Mouse (Mus musculus) left cerebral cortex, postnatal 10 days (tissue): ENCODE measurements around the gene Wdr35. TPM values are rescaled to one million over a fixed set of nuclear protein-coding genes. Genes with fewer than 3 reads are reported as not detected.
A peak's percentile ranks its signal among the peaks of the same experiment; 100 is the strongest.

Source experiments
- DNase-seq, 2 experiments: peaks; one replicate each; pipeline ENCODE4 v3.0.0; 2021 to 2022; ENCODE audit warnings: low spot score in 2 of 2, mixed read lengths in 1 of 2; ENCODE audit errors: extremely low spot score in 1 of 2
- intact Hi-C: fragments of 180-260 bp; cut with DNase I; formaldehyde crosslinking; loops from one replicate; pipeline ENCODE4 v1.15.1; 2025
- total RNA-seq, 2 experiments: library from RNA; stranded (reverse); gene quantifications; 2 replicates each; pipeline ENCODE4 v1.2.3; 2021

The Wdr35 gene
- total RNA-seq, 2 experiments from 2014 or later: 44.1 to 49.7 TPM

GRCm38 (mm10) chr12:9042316-9042715, 68.6 kb downstream of the Wdr35 start:
- DNase-seq: no peak
- intact Hi-C loops: no loop called here

- DNase-seq: no peak
- intact Hi-C loops: no loop called here
These were observed 69.1 kb downstream of the Wdr35 start for GRCm38 (mm10) chr12:9042759-9043158.

- intact Hi-C loops: no loop called here
These were observed 71.0 kb downstream of the Wdr35 start for GRCm38 (mm10) chr12:9044666-9045065.

GRCm38 (mm10) chr12:9046674-9047073, 73.0 kb downstream of the Wdr35 start:
- intact Hi-C loops: no loop called here
- DNase-seq: no peak

More at GRCm38 (mm10) chr12:9044666-9045065, 71.0 kb downstream of the Wdr35 start:
- DNase-seq: no peak

- intact Hi-C loops: no loop called here
- no peak for DNase-seq
These were observed 74.4 kb downstream of the Wdr35 start for GRCm38 (mm10) chr12:9048090-9048489.

- DNase-seq: no peak
- intact Hi-C loops: loop anchor here (5.0 kb wide), 1 partner anchor 521 kb away; the partner anchor contains the start of gene Osr1
These were observed 77.1 kb downstream of the Wdr35 start for GRCm38 (mm10) chr12:9050824-9051223.

- intact Hi-C loops: loop anchor here (2.0 to 5.0 kb wide), 5 partner anchors 520 to 1537 kb away; partner anchors contain the start of gene Osr1
- peak; percentile 69 to 72 for DNase-seq
These were observed 78.6 kb downstream of the Wdr35 start for GRCm38 (mm10) chr12:9052075-9052829.

- intact Hi-C loops: loop anchor here (2.0 to 5.0 kb wide), 5 partner anchors 519 to 1535 kb away; partner anchors contain the start of gene Osr1
- DNase-seq: no peak
These were observed 79.7 kb downstream of the Wdr35 start for GRCm38 (mm10) chr12:9053345-9053744.

GRCm38 (mm10) chr12:9054012-9054411, 80.3 kb downstream of the Wdr35 start:
- intact Hi-C loops: loop anchor here (5.0 kb wide), 1 partner anchor 518 kb away; the partner anchor contains the start of gene Osr1
- DNase-seq: no peak

- DNase-seq: no peak
- intact Hi-C loops: no loop called here
These were observed 81.6 kb downstream of the Wdr35 start for GRCm38 (mm10) chr12:9055269-9055668.

GRCm38 (mm10) chr12:9059502-9059901, 85.8 kb downstream of the Wdr35 start:
- no peak for DNase-seq
- intact Hi-C loops: no loop called here

- intact Hi-C loops: no loop called here
These were observed 86.3 kb downstream of the Wdr35 start for GRCm38 (mm10) chr12:9059965-9060364.

GRCm38 (mm10) chr12:9063611-9064010, 89.9 kb downstream of the Wdr35 start:
- intact Hi-C loops: no loop called here
- no peak for DNase-seq

More at GRCm38 (mm10) chr12:9059965-9060364, 86.3 kb downstream of the Wdr35 start:
- no peak for DNase-seq

- DNase-seq: no peak
- intact Hi-C loops: no loop called here
These were observed 97.4 kb downstream of the Wdr35 start for GRCm38 (mm10) chr12:9071058-9071457.

- intact Hi-C loops: no loop called here
- DNase-seq: no peak
These were observed 97.8 kb downstream of the Wdr35 start for GRCm38 (mm10) chr12:9071493-9071892.

GRCm38 (mm10) chr12:9077554-9078125, 103.9 kb downstream of the Wdr35 start:
- DNase-seq: no peak
- intact Hi-C loops: no loop called here
